Mouse (Mus musculus) heart, embryonic 13.5 days (tissue): ENCODE results near the gene Prox2. TPM values are rescaled to one million over a fixed set of nuclear protein-coding genes. Genes with fewer than 3 reads are reported as not detected.
"Not testable (repeated sequence)": the region's sequence is repeated elsewhere in the genome, so short reads cannot be mapped to it uniquely, and the experiment has no call there.

Experiments
- ATAC-seq: fragments of 200-750 bp; cut with Nextera tagmentation; 2 replicates; pipeline ENCODE4 v1.8.0; 2017; ENCODE audit warnings: moderate TSS enrichment; ENCODE audit not compliant: insufficient number of reproducible peaks, low FRiP score, low TSS enrichment; ENCODE audit errors: extremely low read depth
- H3K27ac ChIP-seq: fragments of 300-500 bp; sonication (generic); replicated peaks from 2 replicates; pipeline ENCODE4 v1.5.1; 2015; ENCODE audit warnings: moderate library complexity, mild to moderate bottlenecking, inconsistent platforms
- H3K27me3 ChIP-seq: fragments of 300-500 bp; sonication (generic); replicated peaks from 2 replicates; pipeline ENCODE4 v1.6.1; 2015; ENCODE audit warnings: mild to moderate bottlenecking, inconsistent platforms
- H3K36me3 ChIP-seq: fragments of 300-500 bp; sonication (generic); 2 replicates; pipeline ENCODE4 v1.6.1; 2015; ENCODE audit warnings: mild to moderate bottlenecking, inconsistent platforms
- H3K4me1 ChIP-seq: fragments of 300-500 bp; sonication (generic); 2 replicates; pipeline ENCODE4 v1.6.1; 2015; ENCODE audit warnings: inconsistent platforms
- H3K4me2 ChIP-seq: fragments of 300-500 bp; sonication (generic); 2 replicates; pipeline ENCODE4 v1.6.1; 2015; ENCODE audit warnings: inconsistent platforms, mild to moderate bottlenecking, moderate library complexity
- H3K4me3 ChIP-seq: fragments of 300-500 bp; sonication (generic); 2 replicates; pipeline ENCODE4 v1.5.1; 2015; ENCODE audit warnings: moderate library complexity, mild to moderate bottlenecking, inconsistent platforms
- H3K9ac ChIP-seq: fragments of 300-500 bp; sonication (generic); 2 replicates; pipeline ENCODE4 v1.6.1; 2015; ENCODE audit warnings: inconsistent platforms, mild to moderate bottlenecking, moderate library complexity
- H3K9me3 ChIP-seq: fragments of 300-500 bp; sonication (generic); 2 replicates; pipeline ENCODE4 v1.6.1; 2016; ENCODE audit warnings: inconsistent platforms
- WGBS: fragments of 180-500 bp; shearing (Covaris S2); methylation state at CpG from one replicate; pipeline ENCODE4 v1.1.7; 2015; ENCODE audit warnings: mixed read lengths; 5-methylcytosine and 5-hydroxymethylcytosine counted together
- polyA plus RNA-seq: library from polyadenylated mRNA; unstranded; fragments of >200 nt; fragmentation: Nextera tagmentation; extraction: Ambion mirVana; gene quantifications from 2 replicates; pipeline ENCODE4 v1.2.1, GENCODE M21; 2015

Prox2 gene
- polyA plus RNA-seq, 1 experiment from 2014 or later = 1.9 TPM

DNA sequence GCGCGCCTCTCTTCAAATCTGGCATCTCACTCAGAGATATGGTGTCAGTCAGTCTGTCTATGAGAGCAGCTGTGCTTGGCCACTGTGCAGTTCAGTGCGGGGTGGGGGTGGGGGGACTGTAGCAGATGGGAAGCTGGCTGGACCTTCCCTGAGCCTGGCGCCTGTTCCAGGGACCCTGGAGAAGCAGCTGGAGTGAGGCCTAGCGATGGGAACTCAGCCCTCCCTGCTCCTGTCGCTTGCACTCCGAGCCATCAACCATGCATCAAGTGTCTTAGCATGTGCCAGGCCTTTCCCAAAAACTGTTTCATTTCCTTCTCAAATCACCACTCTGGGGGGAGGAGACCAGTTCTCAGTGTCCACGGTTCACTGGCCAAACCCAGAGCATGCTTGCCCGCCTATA lies 35.1 kb upstream of the Prox2 start:
- no peak overlapping the region for H3K27ac ChIP-seq

DNA sequence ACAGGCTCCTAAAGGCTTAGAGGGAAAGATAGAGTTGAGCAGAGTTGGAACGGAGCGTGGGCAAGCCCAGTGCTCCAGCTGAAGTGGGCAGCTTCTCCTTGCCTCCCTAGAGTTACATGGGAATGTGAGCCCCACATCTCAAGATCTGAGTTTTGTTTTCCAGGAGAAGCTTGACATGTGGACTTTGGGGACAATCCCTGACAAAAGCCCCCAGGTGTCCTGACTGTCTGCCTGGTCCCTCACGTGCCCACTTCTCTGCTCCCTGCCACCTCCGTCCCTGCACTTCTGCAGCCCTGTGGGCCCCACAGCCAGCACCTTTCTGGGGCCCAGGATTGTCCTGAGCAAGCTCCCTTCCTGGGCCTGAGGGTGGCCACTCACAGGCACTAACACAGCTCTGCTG lies 34.3 kb upstream of the Prox2 start:
- Histone ChIP-seq H3K27me3 (peaks cover 30% of the 10 kb centered on the region), H3K27ac (no peak overlapping the region), H3K36me3 (no peaks in the 10 kb centered on the region), H3K4me2 (no peak overlapping the region), H3K9ac (no peak overlapping the region), H3K4me1 (peaks cover 25% of the 10 kb centered on the region), H3K4me3 (no peak overlapping the region), H3K9me3 (no peaks in the 10 kb centered on the region)
- 93% methylated on average over 4 of the region's 4 CpGs for WGBS
- ATAC-seq = no peak

More for the DNA sequence above, 35.1 kb upstream of the Prox2 start:
- H3K27me3 ChIP-seq = peaks cover 28% of the 10 kb centered on the region
- WGBS = 51% methylated on average over 9 of the region's 9 CpGs
- H3K36me3 ChIP-seq = no peaks in the 10 kb centered on the region
- ATAC-seq = no peak
- H3K9me3 ChIP-seq = no peaks in the 10 kb centered on the region
- no peak overlapping the region for H3K4me3 ChIP-seq
- no peak overlapping the region for H3K4me2 ChIP-seq
- H3K9ac ChIP-seq = no peak overlapping the region
- H3K4me1 ChIP-seq = peaks cover 26% of the 10 kb centered on the region

GRCm38 (mm10) chr12:85144276-85144675 lies 33.7 kb upstream of the Prox2 start:
- Histone ChIP-seq H3K4me1 (peaks cover 27% of the 10 kb centered on the region), H3K27me3 (peaks cover 30% of the 10 kb centered on the region)
- H3K4me2 ChIP-seq, H3K9ac ChIP-seq, ATAC-seq, H3K9me3 ChIP-seq, H3K27ac ChIP-seq, H3K36me3 ChIP-seq, H3K4me3 ChIP-seq: not testable (repeated sequence)
- WGBS = 48% methylated on average over 2 of the region's 2 CpGs

DNA sequence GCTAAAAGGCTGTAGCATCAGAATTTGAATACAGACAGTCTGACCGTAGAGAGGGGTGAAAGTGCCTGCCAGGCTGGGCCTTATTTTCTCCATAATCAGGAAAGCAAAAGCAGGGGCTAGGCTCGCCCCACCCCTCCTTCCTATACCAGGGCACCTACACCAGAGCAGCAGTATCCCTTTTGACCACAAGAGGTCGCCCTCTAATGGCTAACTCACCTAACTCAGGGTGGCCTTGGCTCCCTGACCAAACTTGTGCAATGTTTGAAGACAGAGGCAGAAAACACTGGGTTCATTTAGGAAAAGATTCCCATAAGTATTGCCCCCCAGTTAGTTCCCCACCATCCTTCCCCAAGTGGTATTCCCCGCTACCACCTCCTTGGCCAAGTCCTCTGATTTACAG lies 32.2 kb upstream of the Prox2 start:
- Histone ChIP-seq H3K4me1 (peaks cover 27% of the 10 kb centered on the region), H3K27me3 (peaks cover 41% of the 10 kb centered on the region)
- WGBS = 13% methylated on average over 4 of the region's 4 CpGs

GRCm38 (mm10) chr12:85141096-85141495 lies 30.5 kb upstream of the Prox2 start:
- peaks cover 23% of the 10 kb centered on the region for H3K4me1 ChIP-seq
- no peaks in the 10 kb centered on the region for H3K9me3 ChIP-seq
- no peak overlapping the region for H3K9ac ChIP-seq
- ATAC-seq = no peak
- no peaks in the 10 kb centered on the region for H3K36me3 ChIP-seq
- H3K27me3 ChIP-seq = peaks cover 41% of the 10 kb centered on the region
- no peak overlapping the region for H3K4me2 ChIP-seq
- no peak overlapping the region for H3K4me3 ChIP-seq
- WGBS = 72% methylated on average over 6 of the region's 6 CpGs
- H3K27ac ChIP-seq = no peak overlapping the region

More for the DNA sequence above, 32.2 kb upstream of the Prox2 start:
- no peak overlapping the region for H3K4me2 ChIP-seq
- no peak overlapping the region for H3K9ac ChIP-seq
- no peak overlapping the region for H3K27ac ChIP-seq
- H3K36me3 ChIP-seq = no peaks in the 10 kb centered on the region
- H3K9me3 ChIP-seq = no peaks in the 10 kb centered on the region
- H3K4me3 ChIP-seq = no peak overlapping the region
- no peak for ATAC-seq

DNA sequence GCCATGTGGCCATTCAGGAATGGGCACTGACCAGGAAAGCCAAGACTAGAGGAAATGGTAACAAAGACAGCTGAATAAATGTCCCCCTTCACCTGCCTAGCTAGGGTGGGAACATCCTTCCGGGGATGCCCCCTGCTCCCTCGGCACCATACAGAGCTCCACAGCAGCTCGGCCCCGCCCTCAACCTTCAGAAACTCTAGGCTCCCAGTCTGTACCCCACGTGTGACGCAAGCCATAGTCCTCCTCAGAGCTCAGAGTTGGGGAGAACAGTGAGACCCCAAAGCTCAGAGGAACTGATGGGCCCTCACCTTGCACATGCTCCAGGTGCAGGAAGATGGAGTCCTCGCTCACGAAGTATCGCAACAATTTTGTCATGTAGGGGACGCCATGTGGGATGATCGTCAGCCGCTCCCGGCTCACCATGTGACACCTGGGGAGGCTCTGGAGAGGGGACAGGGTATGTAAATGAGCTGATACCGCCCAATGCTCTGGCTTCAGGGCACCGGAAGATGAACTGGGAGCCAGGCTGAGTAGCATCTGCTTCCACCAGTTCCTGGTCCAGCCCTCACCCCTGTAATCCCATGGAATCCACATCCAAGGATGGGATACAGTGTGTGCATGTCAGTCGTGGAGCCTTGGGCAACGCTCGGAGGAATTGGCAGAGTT lies 29.6 kb upstream of the Prox2 start:
- Histone ChIP-seq H3K4me2 (peak overlapping the region; percentile 22), H3K4me3 (0 out of 2 replicates have a peak overlapping the region, but pooled peaks have one; percentile 6), H3K27ac (no peak overlapping the region), H3K4me1 (peaks cover 20% of the 10 kb centered on the region), H3K9ac (no peak overlapping the region), H3K27me3 (peaks cover 41% of the 10 kb centered on the region), H3K36me3 (peaks cover 7% of the 10 kb centered on the region), H3K9me3 (no peaks in the 10 kb centered on the region)
- 26% methylated on average over 18 of the region's 18 CpGs for WGBS
- no peak for ATAC-seq

DNA sequence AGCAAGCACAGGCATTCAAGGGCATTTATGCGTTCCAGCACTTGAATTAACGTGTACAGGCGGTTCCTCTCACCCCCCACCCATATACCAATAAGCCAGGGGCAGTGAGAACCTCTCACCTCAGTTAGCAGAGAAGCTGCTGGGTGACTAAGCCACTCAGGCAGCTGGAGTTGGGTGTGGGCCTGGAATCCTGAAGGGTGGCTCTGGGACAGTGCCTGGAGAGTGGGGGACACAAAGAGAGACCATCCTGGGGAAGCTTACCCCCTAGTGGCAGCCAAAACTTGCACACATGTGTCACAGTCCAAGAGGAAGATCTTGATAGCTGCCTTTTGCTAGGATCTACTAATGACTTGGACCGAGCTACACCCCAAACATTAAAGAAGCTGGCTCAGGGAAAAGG lies 26.1 kb upstream of the Prox2 start:
- H3K9ac ChIP-seq = 0 out of 2 replicates have a peak overlapping the region, but pooled peaks have one; percentile 19
- H3K4me1 ChIP-seq = peaks cover 16% of the 10 kb centered on the region
- no peak overlapping the region for H3K4me2 ChIP-seq
- no peaks in the 10 kb centered on the region for H3K9me3 ChIP-seq
- 65% methylated on average over 4 of the region's 4 CpGs for WGBS
- ATAC-seq = no peak
- peaks cover 40% of the 10 kb centered on the region for H3K36me3 ChIP-seq
- no peak overlapping the region for H3K27ac ChIP-seq
- peaks cover 37% of the 10 kb centered on the region for H3K27me3 ChIP-seq
- H3K4me3 ChIP-seq = no peak overlapping the region

- H3K4me1 ChIP-seq = peaks cover 16% of the 10 kb centered on the region
- no peak overlapping the region for H3K27ac ChIP-seq
- 67% methylated on average over 19 of the region's 19 CpGs for WGBS
- 0 out of 2 replicates have a peak, but pooled peaks have one; percentile 33 for ATAC-seq
- H3K27me3 ChIP-seq = peaks cover 30% of the 10 kb centered on the region
- no peak overlapping the region for H3K4me3 ChIP-seq
- H3K4me2 ChIP-seq = no peak overlapping the region
- H3K36me3 ChIP-seq = peaks cover 48% of the 10 kb centered on the region
- 0 out of 2 replicates have a peak overlapping the region, but pooled peaks have one; percentile 19 for H3K9ac ChIP-seq
- no peaks in the 10 kb centered on the region for H3K9me3 ChIP-seq
Observed at GRCm38 (mm10) chr12:85135513-85136470, 25.2 kb upstream of the Prox2 start.

DNA sequence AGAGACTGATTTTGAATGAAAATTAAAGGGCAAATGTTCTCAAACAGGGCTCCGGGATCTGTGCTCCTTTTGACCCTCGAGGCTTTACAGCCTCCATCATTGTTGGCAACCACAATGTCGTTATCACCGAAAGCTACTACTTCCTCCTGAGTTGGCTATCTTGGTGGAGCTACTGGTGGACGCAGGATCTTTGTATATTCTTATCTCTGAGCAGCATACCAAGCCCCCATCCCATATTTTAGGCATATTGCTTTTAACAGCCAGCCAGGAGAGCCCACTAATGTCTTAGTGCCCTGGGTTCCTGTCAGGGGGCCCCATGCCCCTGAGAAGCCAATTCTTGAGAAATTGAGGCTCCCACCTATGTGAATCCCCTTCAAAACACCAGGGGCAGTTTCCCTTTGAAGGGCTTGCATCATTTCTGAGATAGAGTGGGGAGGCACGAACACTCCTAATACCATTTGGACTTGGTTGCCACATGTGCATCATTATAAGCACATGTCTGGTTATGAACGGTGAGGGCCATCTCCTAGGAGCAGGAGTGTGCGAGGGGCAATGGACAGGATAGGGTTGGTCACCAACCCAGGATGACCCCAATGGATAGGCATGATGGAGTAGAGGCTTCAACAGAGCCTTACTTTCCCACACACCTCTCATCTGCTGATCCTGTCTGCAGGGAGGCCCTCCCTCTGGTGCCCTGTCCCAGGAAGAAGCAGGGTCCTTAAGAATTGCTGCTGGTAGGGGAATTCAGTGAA lies 23.7 kb upstream of the Prox2 start:
- Histone ChIP-seq H3K27me3 (peaks cover 14% of the 10 kb centered on the region), H3K9me3 (no peaks in the 10 kb centered on the region), H3K4me2 (no peak overlapping the region), H3K4me1 (peaks cover 10% of the 10 kb centered on the region), H3K9ac (no peak overlapping the region), H3K27ac (no peak overlapping the region), H3K36me3 (peaks cover 64% of the 10 kb centered on the region), H3K4me3 (no peak overlapping the region)
- 75% methylated on average over 8 of the region's 8 CpGs for WGBS
- no peak for ATAC-seq

DNA sequence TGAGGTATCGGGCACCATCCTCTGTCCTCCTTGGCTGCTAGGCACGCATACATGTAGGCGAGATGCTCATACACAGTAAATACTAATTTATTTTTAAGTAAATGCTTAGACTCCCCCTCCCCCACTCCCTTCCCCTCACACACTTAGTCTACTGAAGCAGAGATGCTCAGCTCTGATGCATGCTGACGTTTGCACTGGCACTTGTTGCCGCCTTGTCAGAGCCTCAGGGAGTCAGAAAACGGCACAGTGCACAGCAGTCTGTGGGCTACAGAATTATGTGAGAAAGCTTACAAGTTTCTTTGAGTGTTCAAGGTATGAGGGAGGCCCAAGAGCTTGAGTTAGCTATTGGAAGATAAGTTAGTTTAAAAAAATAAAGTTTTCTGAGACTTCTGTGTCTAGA lies 20.8 kb upstream of the Prox2 start:
- Histone ChIP-seq H3K4me1 (peaks cover 9% of the 10 kb centered on the region), H3K9ac (no peak overlapping the region), H3K36me3 (peaks cover 91% of the 10 kb centered on the region), H3K27me3 (no peaks in the 10 kb centered on the region), H3K4me2 (no peak overlapping the region), H3K4me3 (no peak overlapping the region), H3K27ac (no peak overlapping the region), H3K9me3 (no peaks in the 10 kb centered on the region)
- 88% methylated on average over 6 of the region's 6 CpGs for WGBS
- ATAC-seq = no peak

GRCm38 (mm10) chr12:85129426-85129978 lies 18.9 kb upstream of the Prox2 start:
- no peaks in the 10 kb centered on the region for H3K4me1 ChIP-seq
- ATAC-seq = no peak
- no peak overlapping the region for H3K9ac ChIP-seq
- WGBS = 81% methylated on average over 9 of the region's 9 CpGs
- H3K27me3 ChIP-seq = no peaks in the 10 kb centered on the region
- H3K9me3 ChIP-seq = no peaks in the 10 kb centered on the region
- H3K4me2 ChIP-seq = no peak overlapping the region
- peaks cover 96% of the 10 kb centered on the region for H3K36me3 ChIP-seq
- H3K4me3 ChIP-seq = no peak overlapping the region
- H3K27ac ChIP-seq = no peak overlapping the region
